Comparison of ENCODE assay signal across 23 mouse cellular contexts in genomic region chr2:121841453-121841852, GRCm38 (mm10). TPM values are rescaled to one million over a fixed set of nuclear protein-coding genes. Genes with fewer than 3 reads are reported as not detected.
DNase-seq lines count a peak whose midpoint lies in the region; ATAC-seq and TF ChIP-seq lines count a peak whose summit lies in the region.
"Had no signal": no experiment of that assay in that cellular context is flagged by ENCODE, and none has a peak within 500 bp of the region (broad histone marks: within the 10 kb centered on the region; RNA-seq: fewer than 3 reads in every experiment).

No protein-coding gene starts in this region.

- 94% methylated on average over 3 of the region's 3 CpGs for WGBS in heart, postnatal 0 days
- 95% methylated on average over 3 of the region's 3 CpGs for WGBS in liver, adult 2 months

- H3K4me1 ChIP-seq in heart, postnatal 0 days (ENCODE audit: control insufficient read depth, insufficient read depth) = no peaks in the 10 kb centered on the region
- H3K4me1 ChIP-seq in liver, adult 2 months (ENCODE audit: control insufficient read depth, insufficient read depth, low read length) = no peaks in the 10 kb centered on the region
- no peaks in the 10 kb centered on the region for H3K4me1 ChIP-seq in MEL (ENCODE audit: control insufficient read depth in 1 of 2, insufficient read depth in 2 of 2, low read length in 2 of 2)
- H3K4me1 ChIP-seq: embryonic facial prominence, embryonic 15.5 days; hindbrain, embryonic 10.5 days; kidney, embryonic 15.5 days had no signal

- TF ChIP-seq POLR2A in liver, adult 2 months (IDR thresholded peaks at IDR 0.05; ENCODE audit: extremely low read depth, insufficient read depth, low read length) = no peak
- no peak for TF ChIP-seq POLR2A in MEL (IDR thresholded peaks at IDR 0.05; ENCODE audit: control insufficient read depth in 1 of 2, insufficient read depth in 1 of 2, low read depth in 1 of 2, low read length in 2 of 2, poor library complexity in 1 of 2)

- no peak for TF ChIP-seq EP300 in heart, postnatal 0 days (IDR thresholded peaks at IDR 0.05; ENCODE audit: low read depth)
- TF ChIP-seq EP300 in MEL (IDR thresholded peaks at IDR 0.05; ENCODE audit: low read depth in 1 of 2, low read length in 2 of 2) = no peak

- H3K9me3 ChIP-seq in heart, postnatal 0 days (replicated peaks; ENCODE audit: control insufficient read depth, low read length) = no peaks in the 10 kb centered on the region; the same call in 1 of the 2 replicates
- no peaks in the 10 kb centered on the region for H3K9me3 ChIP-seq in MEL (replicated peaks; ENCODE audit: insufficient read depth, low read length)
- H3K9me3 ChIP-seq: embryonic facial prominence, embryonic 15.5 days; hindbrain, embryonic 10.5 days; kidney, embryonic 15.5 days; limb, embryonic 10.5 days; liver, embryonic 12.5 days had no signal

- DNase-seq in heart, postnatal 0 days (ENCODE audit: low spot score) = no peak
- DNase-seq in heart, postnatal 14 days = no peak
- DNase-seq in liver, adult 2 months (ENCODE audit: extremely low read depth, low read depth, low spot score) = peak; percentile 7
- DNase-seq in liver (no peak), 416B (ENCODE audit: low read depth) (peak; percentile 32), MEL (ENCODE audit: low read depth, low spot score) (peak; percentile 33)
- no peak for DNase-seq in embryo, embryonic 10 days (ENCODE audit: low spot score)
- DNase-seq in cerebellum, adult 9-11 months = no peak
- DNase-seq: adrenal gland, postnatal 10 days; cerebellum, adult 11-12 months; cerebellum, postnatal 25 days; right cerebral cortex, postnatal 25 days; thymus, adult 18-20 months had no signal

- TF ChIP-seq RAD21 in MEL (IDR thresholded peaks at IDR 0.05; ENCODE audit: low read depth, low read length) = peak; percentile 59

- no peak overlapping the region for H3K4me3 ChIP-seq in heart, postnatal 0 days (ENCODE audit: low read depth, low read length)
- H3K4me3 ChIP-seq in liver, adult 2 months (ENCODE audit: insufficient read depth, low read depth, low read length) = no peak overlapping the region
- H3K4me3 ChIP-seq in MEL (ENCODE audit: control insufficient read depth in 1 of 2, insufficient read depth in 1 of 2, low read depth in 2 of 2, low read length in 2 of 2) = no peak overlapping the region
- H3K4me3 ChIP-seq: embryonic facial prominence, embryonic 15.5 days; hindbrain, embryonic 10.5 days; kidney, embryonic 15.5 days; limb, embryonic 10.5 days; liver, embryonic 12.5 days had no signal

- ATAC-seq in heart, postnatal 0 days (ENCODE audit: insufficient read depth, low read depth) = no peak
- ATAC-seq: forebrain, embryonic 16.5 days; inflammation-experienced regulatory T-cells, adult 6 months; midbrain, embryonic 16.5 days had no signal

- no peak overlapping the region for H3K9ac ChIP-seq in heart, postnatal 0 days (replicated peaks; ENCODE audit: low read depth, low read length)
- no peak overlapping the region for H3K9ac ChIP-seq in liver, adult 2 months (ENCODE audit: low read depth, low read length)
- no peak overlapping the region for H3K9ac ChIP-seq in MEL (ENCODE audit: control insufficient read depth, low read depth, low read length, poor library complexity, severe bottlenecking)
- H3K9ac ChIP-seq: embryonic facial prominence, embryonic 15.5 days; kidney, embryonic 15.5 days; liver, embryonic 12.5 days had no signal

- no peaks in the 10 kb centered on the region for H3K36me3 ChIP-seq in heart, postnatal 0 days (replicated peaks; ENCODE audit: control insufficient read depth, insufficient read depth, low read length)
- no peaks in the 10 kb centered on the region for H3K36me3 ChIP-seq in liver, adult 2 months (ENCODE audit: control insufficient read depth, insufficient read depth, low read length)
- peaks cover 0 to 4% of the 10 kb centered on the region in 2 experiments; a peak in 2 of 4 replicates for H3K36me3 ChIP-seq in MEL (ENCODE audit: control insufficient read depth in 1 of 2, insufficient read depth in 2 of 2, low read length in 2 of 2)
- H3K36me3 ChIP-seq: embryonic facial prominence, embryonic 15.5 days; hindbrain, embryonic 10.5 days; kidney, embryonic 15.5 days; limb, embryonic 10.5 days; liver, embryonic 12.5 days had no signal

- no peak overlapping the region for H3K4me2 ChIP-seq in heart, postnatal 0 days (ENCODE audit: low read depth, low read length)
- H3K4me2 ChIP-seq: embryonic facial prominence, embryonic 15.5 days; kidney, embryonic 15.5 days; liver, embryonic 12.5 days had no signal

- H3K79me2 ChIP-seq in liver, adult 2 months (ENCODE audit: control insufficient read depth, insufficient read depth, low read length) = no peaks in the 10 kb centered on the region
- no peaks in the 10 kb centered on the region for H3K79me2 ChIP-seq in MEL (ENCODE audit: control insufficient read depth, insufficient read depth, low read length, poor library complexity)

- no peaks in the 10 kb centered on the region for H3K27me3 ChIP-seq in heart, postnatal 0 days (ENCODE audit: control insufficient read depth, insufficient read depth, low read length)
- 0 out of 2 replicates have a peak, but pooled peaks cover 4% of the 10 kb centered on the region for H3K27me3 ChIP-seq in liver, adult 2 months (ENCODE audit: control insufficient read depth, insufficient read depth, low read length)
- H3K27me3 ChIP-seq in MEL (ENCODE audit: control insufficient read depth in 1 of 2, insufficient read depth in 2 of 2, low read length in 2 of 2) = peaks cover 0 to 5% of the 10 kb centered on the region in 2 experiments; a peak in 2 of 4 replicates
- H3K27me3 ChIP-seq: embryonic facial prominence, embryonic 15.5 days; kidney, embryonic 15.5 days; liver, embryonic 12.5 days had no signal

- peak; percentile 14; the same call in 1 of the 2 replicates for TF ChIP-seq CTCF in heart, postnatal 0 days (IDR thresholded peaks at IDR 0.05; ENCODE audit: low read depth)
- no peak for TF ChIP-seq CTCF in liver, adult 2 months (IDR thresholded peaks at IDR 0.05; ENCODE audit: low read depth, low read length)
- peak in 1 of 3 experiments; percentile 47; a peak in 2 of 6 replicates for TF ChIP-seq CTCF in MEL (IDR thresholded peaks at IDR 0.05 in 2 of 3, conservative IDR thresholded peaks at IDR 0.05 in 1 of 3; ENCODE audit: control insufficient read depth in 1 of 3, insufficient read depth in 1 of 3, low read depth in 2 of 3, low read length in 3 of 3, poor library complexity in 1 of 3, severe bottlenecking in 1 of 3)

- H3K27ac ChIP-seq in heart, postnatal 0 days (ENCODE audit: low read depth) = no peak overlapping the region
- H3K27ac ChIP-seq in liver, adult 2 months (replicated peaks; ENCODE audit: insufficient read depth, low read depth, low read length) = no peak overlapping the region
- no peak overlapping the region for H3K27ac ChIP-seq in MEL (ENCODE audit: control insufficient read depth, low read depth, low read length)
- H3K27ac ChIP-seq: embryonic facial prominence, embryonic 15.5 days; hindbrain, embryonic 10.5 days; kidney, embryonic 15.5 days; limb, embryonic 10.5 days; liver, embryonic 12.5 days had no signal

- intact Hi-C loops in heart, postnatal 14 days (cut with DNase I) = no loop called here

TF ChIP-seq in MEL, 35 proteins besides CTCF, POLR2A, EP300 and RAD21:
- no peak for TF ChIP-seq TAL1 (IDR thresholded peaks at IDR 0.05; ENCODE audit: low read length)
- TF ChIP-seq UBTF (IDR thresholded peaks at IDR 0.05; ENCODE audit: borderline replicate concordance, insufficient read depth, low read depth, low read length) = no peak
- TF ChIP-seq E2F4 (IDR thresholded peaks at IDR 0.05; ENCODE audit: borderline replicate concordance, low read depth, low read length) = no peak
- TF ChIP-seq POLR2AphosphoS2 (IDR thresholded peaks at IDR 0.05; ENCODE audit: low read length) = no peak
- peak; percentile 21; the same call in 1 of the 2 replicates for TF ChIP-seq SMC3 (IDR thresholded peaks at IDR 0.05; ENCODE audit: low read depth, low read length)
- no peak for TF ChIP-seq CHD1 (IDR thresholded peaks at IDR 0.05; ENCODE audit: low read depth, low read length)
- no peak for TF ChIP-seq MYB (IDR thresholded peaks at IDR 0.05; ENCODE audit: low read depth, low read length)
- no peak for TF ChIP-seq ZKSCAN1 (IDR thresholded peaks at IDR 0.05; ENCODE audit: low read depth, low read length)

RNA-seq across cellular contexts. Expression of gene Casc4, which starts 25.3 kb away (rescaled TPM):
- total RNA-seq in heart, postnatal 0 days (2014; rRNA removed; ENCODE audit: low replicate concordance) = 18.7 and 21.9 TPM in 2 replicates
- 8.7 and 8.9 TPM in 2 replicates for polyA plus RNA-seq in heart, postnatal 0 days (2015; fragmentation: Nextera tagmentation; extraction: Ambion mirVana)
- 10 to 100 TPM; 12.7 to 13.7 TPM for total RNA-seq in heart, postnatal 14 days (2021)
- total RNA-seq in liver, adult 2 months (2014; rRNA removed) = 5.1 TPM in 2 replicates
- 0.60 and 0.61 TPM in 2 replicates for polyA plus RNA-seq in liver, adult 2 months (2012; rRNA removed)
- 25.2 and 30.1 TPM in 2 replicates for total RNA-seq in MEL (2012; rRNA removed)
- polyA plus RNA-seq in MEL (2012; ENCODE audit: insufficient read depth in 1 of 2, insufficient read length in 2 of 2, low read depth in 1 of 2, low replicate concordance in 2 of 2, missing spikeins in 1 of 2) = 100 to 1,000 TPM in 1 of 2 experiments, 10 to 100 TPM in 1; 26.0 to 124 TPM

RNA-seq across cellular contexts. Expression of gene Frmd5, which starts 34.6 kb away (rescaled TPM):
- total RNA-seq in heart, postnatal 0 days (2014; rRNA removed; ENCODE audit: low replicate concordance) = 133 and 231 TPM in 2 replicates
- 65.9 and 125 TPM in 2 replicates for polyA plus RNA-seq in heart, postnatal 0 days (2015; fragmentation: Nextera tagmentation; extraction: Ambion mirVana)
- total RNA-seq in heart, postnatal 14 days (2021) = 100 to 1,000 TPM; 202 to 231 TPM
- 0.27 TPM in 1 of 2 replicates, not detected in the other for total RNA-seq in liver, adult 2 months (2014; rRNA removed)
- polyA plus RNA-seq in liver, adult 2 months (2012; rRNA removed) = 0.12 TPM in 1 of 2 replicates, not detected in the other
- 0.04 TPM in 1 of 2 replicates, not detected in the other for total RNA-seq in MEL (2012; rRNA removed)
- under 1 TPM in 1 of 2 experiments, not detected in 1; 0.15 TPM for polyA plus RNA-seq in MEL (2012; ENCODE audit: insufficient read depth in 1 of 2, insufficient read length in 2 of 2, low read depth in 1 of 2, low replicate concordance in 2 of 2, missing spikeins in 1 of 2)
- total RNA-seq: megakaryocyte-erythroid progenitor cell, adult 5-6 weeks; neutrophil, adult 5-6 weeks had no signal

Comparison
In these comparisons a context has a peak if more than half of its experiments do, and no peak if none do; other contexts are left out.
1. DNase-seq: peak in liver, adult 2 months (single experiment), 416B (single experiment) and MEL (single experiment); none in heart, postnatal 0 days (single experiment), heart, postnatal 14 days (0 of 2), liver (single experiment), embryo, embryonic 10 days (single experiment) and cerebellum, adult 9-11 months (single experiment).
2. RNA of gene Frmd5, which starts 34.6 kb away (total RNA-seq): 202 to 231 TPM in heart, postnatal 14 days and 133 to 231 TPM in heart, postnatal 0 days; 0.04 TPM in MEL and 0.27 TPM in liver, adult 2 months; every median in the first group is over 100 times any median in the second.